Mouse (Mus musculus) CH12.LX (cell line): Measurements from ENCODE around the gene Sbk3. TPM values are rescaled to one million over a fixed set of nuclear protein-coding genes. Genes with fewer than 3 reads are reported as not detected.

ENCODE experiments used
- DNase-seq: peaks from one replicate; pipeline ENCODE4 v3.0.0-alpha.2; 2013; ENCODE audit errors: extremely low read depth
- H3K27ac ChIP-seq: 2 replicates; pipeline ENCODE4 v1.5.1; 2012; ENCODE audit warnings: low read depth, mild to moderate bottlenecking, control low read depth, moderate library complexity; ENCODE audit not compliant: insufficient read depth
- H3K27me3 ChIP-seq: replicated peaks from 2 replicates; pipeline ENCODE3; 2012; ENCODE audit warnings: inconsistent platforms
- H3K36me3 ChIP-seq, 2 experiments: replicated peaks in 1 of 2; 2 replicates each; pipeline versions ENCODE3 to v1.6.1; 2012; ENCODE audit warnings: inconsistent platforms in 1 of 2, low read length in 1 of 2, mild to moderate bottlenecking in 1 of 2, mixed read lengths in 1 of 2, moderate library complexity in 1 of 2; ENCODE audit not compliant: control insufficient read depth in 1 of 2, insufficient read depth in 1 of 2
- H3K4me1 ChIP-seq, 2 experiments: 2 replicates each; pipeline ENCODE4 v1.6.1; 2012; ENCODE audit warnings: inconsistent platforms in 1 of 2, moderate library complexity in 1 of 2; ENCODE audit not compliant: insufficient read depth in 2 of 2, control insufficient read depth in 1 of 2
- H3K4me2 ChIP-seq: 2 replicates; pipeline ENCODE4 v1.6.1; 2012; ENCODE audit warnings: low read depth, mild to moderate bottlenecking, control low read depth; ENCODE audit not compliant: poor library complexity, insufficient read depth, severe bottlenecking
- H3K4me3 ChIP-seq, 3 experiments: fragments of 150-350 bp in 1 of 3; sonication (generic) in 1 of 3; replicated peaks in 1 of 3; 2 replicates each; pipeline versions ENCODE3 to v1.5.1; 2011 to 2012; ENCODE audit warnings: low read depth in 2 of 3, low read length in 2 of 3, mild to moderate bottlenecking in 2 of 3, moderate library complexity in 2 of 3, control low read depth in 1 of 3, improper control_type of control experiment in 1 of 3, inconsistent platforms in 1 of 3, mixed read lengths in 1 of 3; ENCODE audit not compliant: poor library complexity in 1 of 3
- H3K79me2 ChIP-seq: replicated peaks from 2 replicates; pipeline ENCODE4 v1.6.1; 2012; ENCODE audit warnings: mild to moderate bottlenecking, moderate library complexity; ENCODE audit not compliant: control insufficient read depth, poor library complexity, insufficient read depth, severe bottlenecking; ENCODE audit errors: extremely low read depth
- H3K9ac ChIP-seq: 2 replicates; pipeline ENCODE4 v1.6.1; 2012; ENCODE audit warnings: low read depth, mild to moderate bottlenecking, control low read depth, moderate library complexity; ENCODE audit not compliant: insufficient read depth
- H3K9me3 ChIP-seq: replicated peaks from 2 replicates; pipeline ENCODE3; 2012; ENCODE audit warnings: low read length, inconsistent platforms, mixed read lengths
- CHD1 ChIP-seq: IDR thresholded peaks from 2 replicates; pipeline ENCODE4 v1.6.1; 2012; ENCODE audit warnings: low read depth, low read length, improper control_type of control experiment, inconsistent platforms
- CHD2 ChIP-seq: IDR thresholded peaks from 2 replicates; pipeline ENCODE4 v1.6.1; 2011; ENCODE audit warnings: low read length, improper control_type of control experiment
- E2F4 ChIP-seq: IDR thresholded peaks from 2 replicates; pipeline ENCODE4 v1.6.1; 2011; ENCODE audit warnings: low read depth, low read length, improper control_type of control experiment; ENCODE audit not compliant: insufficient replicate concordance
- GABPA ChIP-seq: IDR thresholded peaks from 2 replicates; pipeline ENCODE4 v1.6.1; 2012; ENCODE audit warnings: low read depth, low read length, improper control_type of control experiment, inconsistent platforms; ENCODE audit not compliant: insufficient replicate concordance
- HCFC1 ChIP-seq: IDR thresholded peaks from 2 replicates; pipeline ENCODE4 v1.6.1; 2012; ENCODE audit warnings: low read depth, mild to moderate bottlenecking, inconsistent platforms, low read length, improper control_type of control experiment
- IRF4 ChIP-seq: IDR thresholded peaks from 2 replicates; pipeline ENCODE4 v1.6.1; 2014; ENCODE audit warnings: low read depth, mild to moderate bottlenecking, inconsistent platforms, low read length, improper control_type of control experiment
- JUN ChIP-seq: IDR thresholded peaks from 2 replicates; pipeline ENCODE4 v1.6.1; 2011; ENCODE audit warnings: low read depth, mild to moderate bottlenecking, low read length, improper control_type of control experiment, moderate library complexity; ENCODE audit not compliant: insufficient read depth
- JUND ChIP-seq: conservative IDR thresholded peaks from 2 replicates; pipeline ENCODE4 v1.6.1; 2011; ENCODE audit warnings: low read depth, low read length, improper control_type of control experiment
- MAZ ChIP-seq: IDR thresholded peaks from 2 replicates; pipeline ENCODE4 v1.6.1; 2012; ENCODE audit warnings: low read depth, mild to moderate bottlenecking, inconsistent platforms, low read length, improper control_type of control experiment, moderate library complexity
- MXI1 ChIP-seq: IDR thresholded peaks from 2 replicates; pipeline ENCODE4 v1.6.1; 2011; ENCODE audit warnings: mild to moderate bottlenecking, low read depth, low read length, improper control_type of control experiment
- NRF1 ChIP-seq: IDR thresholded peaks from 2 replicates; pipeline ENCODE4 v1.6.1; 2014; ENCODE audit warnings: low read depth, mild to moderate bottlenecking, inconsistent platforms, low read length, improper control_type of control experiment, moderate library complexity
- PAX5 ChIP-seq: IDR thresholded peaks from 2 replicates; pipeline ENCODE4 v1.6.1; 2012; ENCODE audit warnings: low read length, inconsistent platforms, mixed read lengths
- POLR2A ChIP-seq: IDR thresholded peaks from 2 replicates; pipeline ENCODE4 v1.6.1; 2011; ENCODE audit warnings: low read depth, mild to moderate bottlenecking, improper control_type of control experiment, low read length
- SIN3A ChIP-seq: IDR thresholded peaks from 2 replicates; pipeline ENCODE4 v1.6.1; 2012; ENCODE audit warnings: low read length, improper control_type of control experiment, inconsistent platforms
- SMC3 ChIP-seq: IDR thresholded peaks from 2 replicates; pipeline ENCODE4 v1.6.1; 2011; ENCODE audit warnings: low read depth, low read length, improper control_type of control experiment
- TBP ChIP-seq: conservative IDR thresholded peaks from 2 replicates; pipeline ENCODE4 v1.6.1; 2011; ENCODE audit warnings: low read depth, low read length, improper control_type of control experiment
- UBTF ChIP-seq: IDR thresholded peaks from 2 replicates; pipeline ENCODE4 v1.6.1; 2012; ENCODE audit warnings: low read depth, mild to moderate bottlenecking, inconsistent platforms, low read length, improper control_type of control experiment, moderate library complexity
- ZMIZ1 ChIP-seq: IDR thresholded peaks from 2 replicates; pipeline ENCODE4 v1.6.1; 2012; ENCODE audit warnings: low read depth, mild to moderate bottlenecking, inconsistent platforms, low read length, improper control_type of control experiment
- dilution Hi-C: fragments of 300-500 bp; cut with MboI; formaldehyde crosslinking; loops from 2 replicates; pipeline ENCODE4 v1.14.3; 2020; ENCODE audit warnings: low sequenced_read_pairs; ENCODE audit not compliant: extremely low pct_unique_long_range_greater_than_20kb, extremely low pct_ligation_motif_present
- in situ Hi-C: fragments of 300-500 bp; cut with MboI; formaldehyde crosslinking; loops from 3 replicates; pipeline ENCODE4 v1.14.3; 2019; ENCODE audit warnings: low sequenced_read_pairs, low pct_ligation_motif_present, low pct_unique_long_range_greater_than_20kb, mixed read lengths
- polyA plus RNA-seq: library from polyadenylated mRNA; unstranded; fragments of >175 nt; gene quantifications from 2 replicates; pipeline ENCODE4 v1.2.1, GENCODE M21; 2012; ENCODE audit warnings: low read depth; ENCODE audit not compliant: insufficient read length
- total RNA-seq, 2 experiments: library from RNA; depleted of rRNA; stranded (reverse); fragments of 300-350 nt in 1 of 2; fragments of >200 nt in 1 of 2; gene quantifications; 2 replicates each; pipeline ENCODE4 v1.2.3; 2012 to 2014

The Sbk3 gene
- total and polyA plus RNA-seq, 3 experiments = not detected

DNA sequence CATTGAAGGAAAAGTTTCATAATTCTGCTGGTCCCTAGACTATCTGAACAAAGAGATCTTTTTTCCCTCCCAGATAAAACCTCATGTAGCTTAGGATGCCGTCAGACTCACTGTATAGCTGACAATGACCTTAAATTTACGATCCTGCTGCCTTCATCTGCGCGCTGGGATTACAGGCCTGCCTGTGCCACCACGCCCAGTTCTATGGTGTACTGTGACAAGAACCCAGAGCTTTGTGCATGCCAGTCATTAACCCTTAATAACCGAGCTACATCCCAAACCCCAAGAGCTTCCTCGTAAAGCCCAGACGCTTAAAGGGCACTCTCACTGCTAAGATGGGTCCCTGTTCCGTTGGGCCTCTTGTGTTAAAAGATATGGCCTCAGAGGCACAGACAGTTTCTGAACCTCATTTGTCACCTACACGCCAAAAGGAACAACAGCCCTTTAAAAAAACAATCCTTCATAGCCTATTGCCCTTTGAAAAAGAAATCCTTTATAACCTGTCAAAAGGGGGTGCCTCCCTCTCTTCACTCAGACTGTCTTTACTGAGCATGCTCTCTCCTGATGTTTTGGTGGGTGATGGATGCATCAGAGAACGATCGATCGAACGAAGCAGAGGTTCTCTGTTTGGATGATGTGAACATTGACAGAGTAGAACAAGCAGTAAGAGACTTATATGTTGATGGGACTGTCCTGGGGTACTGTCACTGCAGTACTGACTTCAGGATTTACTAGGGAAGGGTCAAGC, 55.1 kb downstream of the Sbk3 start:
- Histone ChIP-seq H3K79me2 (no peaks in the 10 kb centered on the region), H3K9me3 (no peaks in the 10 kb centered on the region), H3K4me2 (peak overlapping the region; percentile 72), H3K4me1 (peaks cover 11 to 19% of the 10 kb centered on the region in 2 experiments), H3K9ac (peak overlapping the region; percentile 96), H3K27ac (peak overlapping the region; percentile 31; the same call in 1 of the 2 replicates), H3K4me3 (peak overlapping the region; percentile 76 to 86 (median 84)), H3K36me3 (peaks cover 33 to 40% of the 10 kb centered on the region in 2 experiments), H3K27me3 (no peaks in the 10 kb centered on the region)
- dilution Hi-C loops (no loop called here), in situ Hi-C loops (no loop called here)
- TF ChIP-seq TBP (no peak; the same call in 1 of the 2 replicates), JUN (no peak), HCFC1 (no peak), SMC3 (no peak), PAX5 (no peak), POLR2A (no peak), ZMIZ1 (no peak), IRF4 (no peak), SIN3A (no peak), NRF1 (no peak), GABPA (no peak), MXI1 (no peak), CHD1 (no peak), MAZ (no peak), E2F4 (no peak), UBTF (no peak), JUND (no peak), CHD2 (no peak)
- DNase-seq = no peak

Other genes with a start within 250 kb of the Sbk3 start
Only the 20 nearest of the 33 such genes appear.
- not detected in 2 replicates for gene Shisa7, start 126.5 kb downstream of the Sbk3 start, total RNA-seq (2012; rRNA removed)
- not detected in 2 replicates for gene Shisa7, start 126.5 kb downstream of the Sbk3 start, total RNA-seq (2014; rRNA removed)
- gene Shisa7, start 126.5 kb downstream of the Sbk3 start, polyA plus RNA-seq = not detected in 2 replicates
- gene Isoc2b, start 100.9 kb downstream of the Sbk3 start, total RNA-seq (2012; rRNA removed) = 10.8 and 19.5 TPM in 2 replicates
- 10.0 and 10.2 TPM in 2 replicates for gene Isoc2b, start 100.9 kb downstream of the Sbk3 start, total RNA-seq (2014; rRNA removed)
- gene Isoc2b, start 100.9 kb downstream of the Sbk3 start, polyA plus RNA-seq = 3.9 and 4.7 TPM in 2 replicates
- 15.3 and 15.4 TPM in 2 replicates for gene Isoc2a, start 94.0 kb downstream of the Sbk3 start, total RNA-seq (2012; rRNA removed)
- 8.4 and 8.6 TPM in 2 replicates for gene Isoc2a, start 94.0 kb downstream of the Sbk3 start, total RNA-seq (2014; rRNA removed)
- 12.9 and 19.0 TPM in 2 replicates for gene Isoc2a, start 94.0 kb downstream of the Sbk3 start, polyA plus RNA-seq
- 0.17 TPM in 1 of 2 replicates, not detected in the other for gene Gm36210, start 64.7 kb downstream of the Sbk3 start, total RNA-seq (2012; rRNA removed)
- gene Gm36210, start 64.7 kb downstream of the Sbk3 start, total RNA-seq (2014; rRNA removed) = not detected in 2 replicates
- 0.90 and 1.4 TPM in 2 replicates for gene Gm36210, start 64.7 kb downstream of the Sbk3 start, polyA plus RNA-seq
- gene Zfp628, start 56.0 kb downstream of the Sbk3 start, total RNA-seq (2012; rRNA removed) = 1.9 and 2.2 TPM in 2 replicates
- gene Zfp628, start 56.0 kb downstream of the Sbk3 start, total RNA-seq (2014; rRNA removed) = 0.42 and 0.87 TPM in 2 replicates
- 7.1 and 9.4 TPM in 2 replicates for gene Zfp628, start 56.0 kb downstream of the Sbk3 start, polyA plus RNA-seq
- gene Nat14, start 49.1 kb downstream of the Sbk3 start, total RNA-seq (2012; rRNA removed) = 0.63 and 1.3 TPM in 2 replicates
- 0.27 and 0.88 TPM in 2 replicates for gene Nat14, start 49.1 kb downstream of the Sbk3 start, total RNA-seq (2014; rRNA removed)
- gene Nat14, start 49.1 kb downstream of the Sbk3 start, polyA plus RNA-seq = 0.97 and 1.7 TPM in 2 replicates
- gene Ssc5d, start 45.4 kb downstream of the Sbk3 start, total RNA-seq (2012; rRNA removed) = 0.13 and 0.30 TPM in 2 replicates
- gene Ssc5d, start 45.4 kb downstream of the Sbk3 start, total RNA-seq (2014; rRNA removed) = 0.08 and 0.09 TPM in 2 replicates
- gene Ssc5d, start 45.4 kb downstream of the Sbk3 start, polyA plus RNA-seq = 1.5 and 1.6 TPM in 2 replicates
- gene Sbk2, start 6.8 kb downstream of the Sbk3 start, total RNA-seq (2012; rRNA removed) = 0.08 and 0.30 TPM in 2 replicates
- not detected in 2 replicates for gene Sbk2, start 6.8 kb downstream of the Sbk3 start, total RNA-seq (2014; rRNA removed)
- gene Sbk2, start 6.8 kb downstream of the Sbk3 start, polyA plus RNA-seq = 0.10 TPM in 1 of 2 replicates, not detected in the other
- gene Zfp579, start 25.0 kb upstream of the Sbk3 start, total RNA-seq (2012; rRNA removed) = 2.8 and 3.4 TPM in 2 replicates
- 1.0 and 1.1 TPM in 2 replicates for gene Zfp579, start 25.0 kb upstream of the Sbk3 start, total RNA-seq (2014; rRNA removed)
- gene Zfp579, start 25.0 kb upstream of the Sbk3 start, polyA plus RNA-seq = 8.5 and 11.3 TPM in 2 replicates
- 7.9 and 8.4 TPM in 2 replicates for gene Zfp524, start 43.2 kb upstream of the Sbk3 start, total RNA-seq (2012; rRNA removed)
- 3.1 and 4.4 TPM in 2 replicates for gene Zfp524, start 43.2 kb upstream of the Sbk3 start, total RNA-seq (2014; rRNA removed)
- 2.3 and 2.8 TPM in 2 replicates for gene Zfp524, start 43.2 kb upstream of the Sbk3 start, polyA plus RNA-seq
- gene Fiz1, start 43.5 kb upstream of the Sbk3 start, total RNA-seq (2012; rRNA removed) = 23.7 and 24.3 TPM in 2 replicates
- gene Fiz1, start 43.5 kb upstream of the Sbk3 start, total RNA-seq (2014; rRNA removed) = 13.5 and 18.4 TPM in 2 replicates
- gene Fiz1, start 43.5 kb upstream of the Sbk3 start, polyA plus RNA-seq = 37.1 and 40.8 TPM in 2 replicates
- gene Gm44973, start 44.3 kb upstream of the Sbk3 start, total RNA-seq (2012; rRNA removed) = not detected in 2 replicates
- gene Gm44973, start 44.3 kb upstream of the Sbk3 start, total RNA-seq (2014; rRNA removed) = 1.3 and 2.1 TPM in 2 replicates
- 5.2 and 6.3 TPM in 2 replicates for gene Gm44973, start 44.3 kb upstream of the Sbk3 start, polyA plus RNA-seq
- 10.9 and 12.3 TPM in 2 replicates for gene Zfp865, start 49.2 kb upstream of the Sbk3 start, total RNA-seq (2012; rRNA removed)
- 3.7 and 4.0 TPM in 2 replicates for gene Zfp865, start 49.2 kb upstream of the Sbk3 start, total RNA-seq (2014; rRNA removed)
- 18.3 and 21.0 TPM in 2 replicates for gene Zfp865, start 49.2 kb upstream of the Sbk3 start, polyA plus RNA-seq
- gene Ccdc106, start 49.4 kb upstream of the Sbk3 start, total RNA-seq (2012; rRNA removed) = 0.46 and 0.81 TPM in 2 replicates
- gene Ccdc106, start 49.4 kb upstream of the Sbk3 start, total RNA-seq (2014; rRNA removed) = 0.30 and 0.52 TPM in 2 replicates
- gene Ccdc106, start 49.4 kb upstream of the Sbk3 start, polyA plus RNA-seq = not detected in 2 replicates
- not detected in 2 replicates for gene 4632433K11Rik, start 63.0 kb upstream of the Sbk3 start, total RNA-seq (2012; rRNA removed)
- not detected in 2 replicates for gene 4632433K11Rik, start 63.0 kb upstream of the Sbk3 start, total RNA-seq (2014; rRNA removed)
- gene 4632433K11Rik, start 63.0 kb upstream of the Sbk3 start, polyA plus RNA-seq = not detected in 2 replicates
- gene Zfp784, start 67.3 kb upstream of the Sbk3 start, total RNA-seq (2012; rRNA removed) = 1.0 and 1.5 TPM in 2 replicates
- gene Zfp784, start 67.3 kb upstream of the Sbk3 start, total RNA-seq (2014; rRNA removed) = 0.72 and 1.1 TPM in 2 replicates
- gene Zfp784, start 67.3 kb upstream of the Sbk3 start, polyA plus RNA-seq = 0.53 and 1.4 TPM in 2 replicates
- gene Zfp580, start 80.4 kb upstream of the Sbk3 start, total RNA-seq (2012; rRNA removed) = 1.6 and 2.6 TPM in 2 replicates
- gene Zfp580, start 80.4 kb upstream of the Sbk3 start, total RNA-seq (2014; rRNA removed) = 1.2 TPM in 2 replicates
- gene Zfp580, start 80.4 kb upstream of the Sbk3 start, polyA plus RNA-seq = 9.4 and 15.6 TPM in 2 replicates
- gene U2af2, start 91.0 kb upstream of the Sbk3 start, total RNA-seq (2012; rRNA removed) = 295 and 358 TPM in 2 replicates
- 282 and 293 TPM in 2 replicates for gene U2af2, start 91.0 kb upstream of the Sbk3 start, total RNA-seq (2014; rRNA removed)
- 449 and 469 TPM in 2 replicates for gene U2af2, start 91.0 kb upstream of the Sbk3 start, polyA plus RNA-seq
- gene Epn1, start 109.1 kb upstream of the Sbk3 start, total RNA-seq (2012; rRNA removed) = 68.9 and 72.9 TPM in 2 replicates
- gene Epn1, start 109.1 kb upstream of the Sbk3 start, total RNA-seq (2014; rRNA removed) = 41.9 and 46.8 TPM in 2 replicates
- gene Epn1, start 109.1 kb upstream of the Sbk3 start, polyA plus RNA-seq = 97.2 and 101 TPM in 2 replicates
- not detected in 2 replicates for gene Rfpl4, start 145.8 kb upstream of the Sbk3 start, total RNA-seq (2012; rRNA removed)
- not detected in 2 replicates for gene Rfpl4, start 145.8 kb upstream of the Sbk3 start, total RNA-seq (2014; rRNA removed)
- not detected in 2 replicates for gene Rfpl4, start 145.8 kb upstream of the Sbk3 start, polyA plus RNA-seq